Mouse (Mus musculus): Measurements from ENCODE around the gene Tmem232.

GRCm38 (mm10) chr17:65581440-65581839, 40.9 kb upstream of the Tmem232 start:
- TF ChIP-seq CTCF (IDR thresholded peaks at IDR 0.05; ENCODE audit: borderline replicate concordance, insufficient read depth, low read length) (no peak), POLR2A (IDR thresholded peaks at IDR 0.05; ENCODE audit: low read depth, low read length) (no peak)
